Mouse (Mus musculus) megakaryocyte, embryonic 14.5 days (primary cell): ENCODE data around the gene Cep19. TPM values are rescaled to one million over a fixed set of nuclear protein-coding genes. Genes with fewer than 3 reads are reported as not detected.
"Not testable (repeated sequence)": the region's sequence is repeated elsewhere in the genome, so short reads cannot be mapped to it uniquely, and the experiment has no call there.

ENCODE experiments used
- H3K27me3 ChIP-seq: replicated peaks from 2 replicates; pipeline ENCODE3; 2012; ENCODE audit warnings: inconsistent platforms
- H3K36me3 ChIP-seq: replicated peaks from 2 replicates; pipeline ENCODE3; 2012; ENCODE audit warnings: low read length, inconsistent platforms, mixed read lengths
- H3K4me1 ChIP-seq: 2 replicates; pipeline ENCODE4 v1.6.1; 2012; ENCODE audit warnings: inconsistent platforms
- H3K4me3 ChIP-seq: replicated peaks from 2 replicates; pipeline ENCODE3; 2012; ENCODE audit warnings: moderate library complexity, mild to moderate bottlenecking, inconsistent platforms
- H3K9me3 ChIP-seq: 2 replicates; pipeline ENCODE4 v1.6.1; 2012; ENCODE audit warnings: inconsistent platforms
- FLI1 ChIP-seq: IDR thresholded peaks from 2 replicates; pipeline ENCODE4 v1.6.1; 2012; ENCODE audit warnings: low read length, inconsistent platforms, mixed read lengths
- GATA1 ChIP-seq: IDR thresholded peaks from 3 replicates; pipeline ENCODE4 v1.6.1; 2012; ENCODE audit warnings: mixed read lengths, low read length, inconsistent platforms, borderline replicate concordance
- polyA plus RNA-seq: library from polyadenylated mRNA; stranded (reverse); fragments of >175 nt; gene quantifications from 2 replicates; pipeline ENCODE4 v1.2.3, GENCODE M21; 2012; ENCODE audit warnings: low replicate concordance; ENCODE audit not compliant: insufficient read depth

Cep19 gene
- polyA plus RNA-seq, 1 experiment, result 1.6 TPM

GRCm38 (mm10) chr16:32077648-32078407 lies 21.8 kb upstream of the Cep19 start:
- H3K36me3 ChIP-seq, result peaks cover 11% of the 10 kb centered on the region
- TF ChIP-seq FLI1 (no peak), GATA1 (no peak)
- peaks cover 44% of the 10 kb centered on the region for H3K4me1 ChIP-seq
- H3K9me3 ChIP-seq, result no peaks in the 10 kb centered on the region
- no peaks in the 10 kb centered on the region for H3K27me3 ChIP-seq
- H3K4me3 ChIP-seq, result peak overlapping the region; percentile 97

- peaks cover 40% of the 10 kb centered on the region for H3K4me1 ChIP-seq
- TF ChIP-seq GATA1, result no peak
- TF ChIP-seq FLI1, result no peak
- peaks cover 10% of the 10 kb centered on the region for H3K36me3 ChIP-seq
- H3K27me3 ChIP-seq, result no peaks in the 10 kb centered on the region
- no peaks in the 10 kb centered on the region for H3K9me3 ChIP-seq
- H3K4me3 ChIP-seq, result peak overlapping the region; percentile 97
Observed at GRCm38 (mm10) chr16:32078408-32078990, 21.1 kb upstream of the Cep19 start.

GRCm38 (mm10) chr16:32078991-32079511 lies 20.5 kb upstream of the Cep19 start, which contains the start of gene Pak2:
Pak2 (minus strand) TSS chr16:32079342.
- Histone ChIP-seq H3K27me3 (no peaks in the 10 kb centered on the region), H3K9me3 (no peaks in the 10 kb centered on the region), H3K4me1 (peaks cover 37% of the 10 kb centered on the region), H3K36me3 (peaks cover 13% of the 10 kb centered on the region), H3K4me3 (peak within 1 kb of the TSS; percentile 97)
- TF ChIP-seq GATA1 (no peak), FLI1 (no peak)

- Histone ChIP-seq H3K36me3 (peaks cover 77% of the 10 kb centered on the region), H3K27me3 (no peaks in the 10 kb centered on the region), H3K9me3 (no peaks in the 10 kb centered on the region), H3K4me3 (no peak overlapping the region), H3K4me1 (peaks cover 11% of the 10 kb centered on the region)
- TF ChIP-seq FLI1, result no peak
- no peak for TF ChIP-seq GATA1
Observed at GRCm38 (mm10) chr16:32087629-32088443, 11.8 kb upstream of the Cep19 start.

- TF ChIP-seq GATA1 (no peak), FLI1 (no peak)
- Histone ChIP-seq H3K4me1 (peaks cover 11% of the 10 kb centered on the region), H3K4me3 (no peak overlapping the region), H3K27me3 (no peaks in the 10 kb centered on the region), H3K9me3 (no peaks in the 10 kb centered on the region), H3K36me3 (peaks cover 67% of the 10 kb centered on the region)
Observed at GRCm38 (mm10) chr16:32091466-32091865, 8.1 kb upstream of the Cep19 start.

GRCm38 (mm10) chr16:32097757-32098156 lies 1.8 kb upstream of the Cep19 start:
- peaks cover 24% of the 10 kb centered on the region for H3K36me3 ChIP-seq

GRCm38 (mm10) chr16:32098897-32099637 lies 533 bp upstream of the Cep19 start:
- TF ChIP-seq FLI1, result no peak
- TF ChIP-seq GATA1, result no peak
- Histone ChIP-seq H3K27me3 (no peaks in the 10 kb centered on the region), H3K4me1 (peaks cover 26% of the 10 kb centered on the region), H3K4me3 (peak overlapping the region; percentile 96), H3K36me3 (peaks cover 28% of the 10 kb centered on the region), H3K9me3 (no peaks in the 10 kb centered on the region)

More at GRCm38 (mm10) chr16:32097757-32098156, 1.8 kb upstream of the Cep19 start:
- H3K4me3 ChIP-seq, H3K27me3 ChIP-seq, H3K9me3 ChIP-seq: not testable (repeated sequence)
- peaks cover 26% of the 10 kb centered on the region for H3K4me1 ChIP-seq

GRCm38 (mm10) chr16:32102295-32102694 lies 2.7 kb downstream of the Cep19 start:
- H3K4me1 ChIP-seq, result peaks cover 34% of the 10 kb centered on the region
- TF ChIP-seq GATA1, result no peak
- no peak for TF ChIP-seq FLI1
- 0 out of 2 replicates have a peak, but pooled peaks cover 3% of the 10 kb centered on the region for H3K9me3 ChIP-seq
- peak overlapping the region; percentile 2 for H3K4me3 ChIP-seq
- peaks cover 37% of the 10 kb centered on the region for H3K36me3 ChIP-seq
- H3K27me3 ChIP-seq, result no peaks in the 10 kb centered on the region

- Histone ChIP-seq H3K4me1 (peaks cover 34% of the 10 kb centered on the region), H3K9me3 (0 out of 2 replicates have a peak, but pooled peaks cover 3% of the 10 kb centered on the region), H3K4me3 (no peak overlapping the region), H3K36me3 (peaks cover 37% of the 10 kb centered on the region), H3K27me3 (no peaks in the 10 kb centered on the region)
- TF ChIP-seq FLI1, result no peak
- TF ChIP-seq GATA1, result no peak
Observed at GRCm38 (mm10) chr16:32105698-32106097, 6.1 kb downstream of the Cep19 start.
